Mouse (Mus musculus): Measurements from ENCODE around the gene Tank. TPM values are rescaled to one million over a fixed set of nuclear protein-coding genes. Genes with fewer than 3 reads are reported as not detected.

The Tank gene
- polyA plus RNA-seq, 1 experiment, result 55.0 TPM

- H3K4me3 ChIP-seq (ENCODE audit: insufficient read depth, low read depth, low read length), result peak overlapping the region; percentile 53
- H3K27ac ChIP-seq (replicated peaks; ENCODE audit: low read depth, low read length), result no peak overlapping the region
- H3K4me1 ChIP-seq (ENCODE audit: control insufficient read depth, insufficient read depth, insufficient read length, low read length), result no peaks in the 10 kb centered on the region
These were observed 78.3 kb downstream of the Tank start for GRCm38 (mm10) chr2:61656421-61657411.

- Histone ChIP-seq H3K4me3 (ENCODE audit: insufficient read depth, low read depth, low read length) (no peak overlapping the region), H3K27ac (replicated peaks; ENCODE audit: low read depth, low read length) (no peak overlapping the region), H3K4me1 (ENCODE audit: control insufficient read depth, insufficient read depth, insufficient read length, low read length) (0 out of 2 replicates have a peak, but pooled peaks cover 2% of the 10 kb centered on the region)
These were observed 80.9 kb downstream of the Tank start for GRCm38 (mm10) chr2:61659254-61659653.

- Histone ChIP-seq H3K27ac (replicated peaks; ENCODE audit: low read depth, low read length) (no peak overlapping the region; the same call in 1 of the 2 replicates), H3K4me1 (ENCODE audit: control insufficient read depth, insufficient read depth, insufficient read length, low read length) (0 out of 2 replicates have a peak, but pooled peaks cover 2% of the 10 kb centered on the region), H3K4me3 (ENCODE audit: insufficient read depth, low read depth, low read length) (no peak overlapping the region)
These were observed 84.4 kb downstream of the Tank start for GRCm38 (mm10) chr2:61662833-61663232.

GRCm38 (mm10) chr2:61663573-61664241 lies 85.3 kb downstream of the Tank start:
- no peak overlapping the region for H3K27ac ChIP-seq (replicated peaks; ENCODE audit: low read depth, low read length)
- no peak overlapping the region for H3K4me3 ChIP-seq (ENCODE audit: insufficient read depth, low read depth, low read length)
- H3K4me1 ChIP-seq (ENCODE audit: control insufficient read depth, insufficient read depth, insufficient read length, low read length), result 0 out of 2 replicates have a peak, but pooled peaks cover 2% of the 10 kb centered on the region

GRCm38 (mm10) chr2:61667420-61667819 lies 89.0 kb downstream of the Tank start:
- H3K4me1 ChIP-seq (ENCODE audit: control insufficient read depth, insufficient read depth, insufficient read length, low read length), result no peaks in the 10 kb centered on the region
- no peak overlapping the region for H3K27ac ChIP-seq (replicated peaks; ENCODE audit: low read depth, low read length)
- H3K4me3 ChIP-seq (ENCODE audit: insufficient read depth, low read depth, low read length), result no peak overlapping the region

- Histone ChIP-seq H3K4me1 (ENCODE audit: control insufficient read depth, insufficient read depth, insufficient read length, low read length) (no peaks in the 10 kb centered on the region), H3K27ac (replicated peaks; ENCODE audit: low read depth, low read length) (no peak overlapping the region), H3K4me3 (ENCODE audit: insufficient read depth, low read depth, low read length) (no peak overlapping the region)
These were observed 89.9 kb downstream of the Tank start for GRCm38 (mm10) chr2:61668260-61668659.

GRCm38 (mm10) chr2:61674555-61674954 lies 96.2 kb downstream of the Tank start:
- Histone ChIP-seq H3K4me1 (ENCODE audit: control insufficient read depth, insufficient read depth, insufficient read length, low read length) (no peaks in the 10 kb centered on the region), H3K27ac (replicated peaks; ENCODE audit: low read depth, low read length) (no peak overlapping the region), H3K4me3 (ENCODE audit: insufficient read depth, low read depth, low read length) (no peak overlapping the region)

- no peak overlapping the region for H3K4me3 ChIP-seq (ENCODE audit: insufficient read depth, low read depth, low read length)
- no peak overlapping the region for H3K27ac ChIP-seq (replicated peaks; ENCODE audit: low read depth, low read length)
- H3K4me1 ChIP-seq (ENCODE audit: control insufficient read depth, insufficient read depth, insufficient read length, low read length), result no peaks in the 10 kb centered on the region
These were observed 103.2 kb downstream of the Tank start for GRCm38 (mm10) chr2:61681572-61681971.

- no peak overlapping the region for H3K27ac ChIP-seq (replicated peaks; ENCODE audit: low read depth, low read length)
- H3K4me1 ChIP-seq (ENCODE audit: control insufficient read depth, insufficient read depth, insufficient read length, low read length), result no peaks in the 10 kb centered on the region
- H3K4me3 ChIP-seq (ENCODE audit: insufficient read depth, low read depth, low read length), result no peak overlapping the region
These were observed 108.1 kb downstream of the Tank start for GRCm38 (mm10) chr2:61686533-61686932.

GRCm38 (mm10) chr2:61689086-61689485 lies 110.7 kb downstream of the Tank start:
- Histone ChIP-seq H3K27ac (replicated peaks; ENCODE audit: low read depth, low read length) (no peak overlapping the region), H3K4me1 (ENCODE audit: control insufficient read depth, insufficient read depth, insufficient read length, low read length) (no peaks in the 10 kb centered on the region), H3K4me3 (ENCODE audit: insufficient read depth, low read depth, low read length) (no peak overlapping the region)

Other genes starting within 250 kb of the Tank start
- gene Psmd14, start 133.1 kb downstream of the Tank start, polyA plus RNA-seq (2012; ENCODE audit: insufficient read depth, insufficient read length, missing spikeins), result 100 and 126 TPM in 2 replicates
- gene Tbr1, start 224.3 kb downstream of the Tank start, polyA plus RNA-seq (2012; ENCODE audit: insufficient read depth, insufficient read length, missing spikeins), result not detected in 2 replicates